Mouse (Mus musculus) brain, embryonic 14.5 days (tissue): ENCODE measurements around the gene Raet1e.
"Not testable (repeated sequence)": the region's sequence is repeated elsewhere in the genome, so short reads cannot be mapped to it uniquely, and the experiment has no call there.

Experiments used
- CTCF ChIP-seq: fragments of 200-500 bp; IDR thresholded peaks from 2 replicates; pipeline ENCODE4 v1.5.1; 2012; ENCODE audit warnings: inconsistent platforms, mild to moderate bottlenecking, moderate library complexity, borderline replicate concordance; ENCODE audit not compliant: insufficient read depth, insufficient read length; ENCODE audit errors: extremely low read depth
- POLR2A ChIP-seq: fragments of 200-500 bp; IDR thresholded peaks from 2 replicates; pipeline ENCODE4 v1.6.1; 2012; ENCODE audit warnings: mild to moderate bottlenecking, inconsistent platforms, borderline replicate concordance; ENCODE audit not compliant: poor library complexity, insufficient read depth, insufficient read length, severe bottlenecking; ENCODE audit errors: extremely low read depth

DNA sequence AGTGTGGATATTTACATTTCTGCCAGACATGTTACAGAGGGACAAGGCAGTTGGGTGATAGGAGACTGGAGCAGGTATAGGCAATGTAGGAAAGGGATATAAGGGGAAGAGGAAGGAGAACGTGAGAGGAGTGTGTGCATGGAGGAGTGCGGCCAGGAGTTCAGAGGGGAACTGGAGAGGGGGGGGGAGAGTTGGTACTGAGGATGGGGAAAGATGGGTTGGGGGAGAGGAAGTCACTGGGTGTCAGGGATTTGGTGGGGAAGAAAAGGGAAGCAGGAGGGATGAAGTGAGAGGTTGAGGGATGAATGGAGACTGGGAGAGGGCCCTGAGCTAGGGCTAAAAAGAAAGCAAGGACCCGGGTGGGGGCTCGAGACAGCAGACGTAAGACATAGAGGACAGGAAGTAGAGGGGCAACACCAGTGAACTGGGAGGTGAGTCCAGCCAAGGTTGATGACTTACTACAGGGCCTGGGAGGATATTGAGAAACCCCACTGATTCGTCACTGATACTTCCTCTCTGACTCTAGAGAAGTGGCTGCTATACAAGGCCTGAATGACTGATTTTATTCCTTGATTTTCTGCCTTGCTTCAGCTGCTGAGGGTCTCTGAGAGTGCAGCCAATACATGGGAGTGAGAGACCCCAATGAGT, 195.3 kb downstream of the Raet1e start:
- not testable (repeated sequence) for TF ChIP-seq CTCF, POLR2A
